Mouse (Mus musculus): ENCODE measurements around the gene Lim2.

- TF ChIP-seq POLR2A (IDR thresholded peaks at IDR 0.05; ENCODE audit: borderline replicate concordance, insufficient read depth, low read length) (no peak), CTCF (IDR thresholded peaks at IDR 0.05; ENCODE audit: borderline replicate concordance, insufficient read depth, low read depth, low read length) (peak; percentile 75)
Observed at GRCm38 (mm10) chr7:43466099-43466694, 38.7 kb downstream of the Lim2 start.
